Mouse (Mus musculus) testis, adult 10 weeks (tissue): ENCODE data around the gene Pacsin3. TPM values are rescaled to one million over a fixed set of nuclear protein-coding genes. Genes with fewer than 3 reads are reported as not detected.

Experiments used
- polyA plus RNA-seq: library from polyadenylated mRNA; stranded (reverse); fragments of 350-450 nt; fragmentation: Illumina TruSeq; extraction: RNeasy Lipid Tissue Mini Kit (QIAGEN cat#74804); gene quantifications from one replicate; pipeline ENCODE4 v1.2.3, GENCODE M21; 2014; ENCODE audit warnings: low read depth, low replicate concordance

The Pacsin3 gene
- polyA plus RNA-seq, result 0.59 TPM

DNA sequence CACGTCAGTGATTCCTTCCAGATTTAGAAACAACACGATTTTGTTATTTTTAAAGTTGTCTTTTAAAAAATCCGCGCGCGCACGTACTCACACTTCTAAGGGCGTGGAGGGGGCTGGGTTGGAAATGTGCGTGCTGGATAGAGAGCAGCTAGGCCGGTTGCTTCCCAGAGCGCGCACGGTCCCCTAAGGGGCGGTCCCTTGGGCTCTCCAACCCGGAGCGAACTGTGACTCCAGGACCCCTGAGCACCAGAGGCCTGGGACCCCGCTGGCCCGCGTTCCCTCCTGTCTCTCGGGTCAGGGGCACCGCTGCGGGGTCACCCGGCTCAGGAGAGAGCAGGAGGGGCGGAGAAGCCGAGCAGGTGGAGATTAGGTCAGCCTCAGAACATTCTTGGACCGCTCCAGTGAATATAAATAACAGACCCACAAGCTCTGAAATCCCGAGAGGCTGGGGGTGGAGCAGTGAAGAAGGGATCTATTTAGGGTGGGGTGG lies at the start of gene Pacsin3:
Pacsin3 (plus strand) TSS at position 294 of the 490 bp plus-strand sequence.

DNA sequence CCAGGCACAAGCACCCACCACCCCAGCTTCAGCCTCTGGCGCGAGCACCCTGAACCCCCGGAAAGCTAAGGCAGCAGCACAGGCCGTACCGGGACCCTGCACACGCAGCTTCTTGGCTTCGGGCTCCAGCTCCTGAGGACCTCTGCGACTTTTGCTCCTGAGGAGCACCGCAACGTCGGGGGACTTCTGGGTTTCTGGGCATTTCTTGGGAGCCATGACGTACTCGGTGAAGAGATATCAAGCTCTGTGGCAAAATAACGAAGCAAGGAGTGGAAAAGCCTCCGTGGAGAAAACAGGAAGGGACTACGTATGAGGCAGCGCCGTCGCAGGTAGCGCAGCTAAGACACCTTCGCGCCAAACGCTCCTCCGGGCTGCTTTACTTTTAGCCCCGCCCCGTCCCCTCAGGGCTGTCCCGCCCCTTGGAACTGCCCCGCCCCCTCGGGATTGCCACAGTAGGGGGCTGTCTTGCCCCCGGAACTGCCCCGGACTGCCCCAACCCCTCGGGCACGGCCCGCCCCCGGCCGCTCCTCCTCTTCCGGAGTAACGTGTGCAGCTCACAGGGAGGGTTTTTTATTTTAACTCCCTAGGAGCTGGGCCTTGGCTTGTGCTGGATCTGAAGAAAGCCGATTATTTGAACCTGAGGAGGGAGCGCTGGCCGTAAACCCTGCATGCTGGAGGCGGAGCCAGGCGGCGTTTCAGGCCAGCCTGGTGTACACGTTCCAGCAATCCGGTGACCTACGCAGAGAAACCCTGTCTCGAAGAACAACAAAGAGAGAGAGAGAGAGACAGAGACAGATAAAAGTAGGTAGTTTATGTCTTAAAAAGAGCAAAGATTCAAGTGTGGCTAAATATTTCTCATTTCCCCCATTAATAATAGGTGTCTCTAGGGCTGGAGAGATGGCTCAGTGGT lies 18.9 kb upstream of the Pacsin3 start, which contains the start of gene Ddb2:
Ddb2 (minus strand) TSS at position 382 of the 910 bp plus-strand sequence.

DNA sequence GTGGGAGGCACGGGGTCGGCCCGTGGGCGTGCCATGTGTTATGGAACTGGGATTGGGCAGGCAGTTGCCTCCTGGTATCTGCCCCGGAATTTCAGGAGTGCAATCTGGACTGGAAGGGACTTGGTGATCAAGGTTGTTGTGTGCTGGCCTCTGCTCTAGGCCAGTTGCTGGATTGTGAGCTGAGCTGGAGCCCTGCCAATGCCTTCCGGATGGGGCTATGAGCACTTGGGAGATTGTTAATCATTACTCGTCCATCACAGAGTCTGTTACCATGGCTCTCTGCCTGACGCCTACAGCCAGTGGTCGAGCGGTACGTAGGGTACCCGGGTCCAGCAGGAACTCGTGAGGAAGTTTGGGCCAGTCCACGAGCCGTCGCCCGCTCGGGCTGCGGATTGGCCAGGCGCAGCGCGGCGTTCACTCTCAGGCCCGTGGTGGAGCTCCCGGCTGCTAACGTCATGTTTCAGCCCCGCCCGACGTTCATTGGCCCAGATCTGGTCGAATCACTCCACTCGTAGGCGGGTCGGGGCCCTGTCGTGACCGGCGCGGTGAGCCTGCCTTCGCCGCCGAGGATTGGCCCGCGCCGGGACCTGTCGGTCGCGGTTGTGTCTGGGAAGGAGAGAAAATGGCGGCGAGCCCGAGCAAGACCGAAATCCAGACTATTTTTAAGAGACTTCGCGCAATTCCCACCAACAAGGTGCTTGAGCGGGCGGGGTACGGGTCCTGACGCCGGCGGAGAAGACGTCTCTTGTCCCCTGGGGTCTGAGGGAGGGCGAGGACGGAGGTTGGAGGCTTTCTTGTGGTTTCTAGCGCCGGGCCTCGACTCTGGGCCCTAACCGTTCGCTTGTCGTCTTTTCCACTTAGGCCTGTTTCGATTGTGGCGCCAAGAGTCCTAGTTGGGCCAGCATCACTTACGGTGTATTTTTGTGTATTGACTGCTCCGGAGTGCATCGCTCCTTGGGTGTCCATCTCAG lies 9.2 kb downstream of the Pacsin3 start, which contains the start of gene Arfgap2:
Arfgap2 (plus strand) TSS at position 264 of the 971 bp plus-strand sequence.

Other genes with a start within 250 kb of the Pacsin3 start
- gene Rapsn, start 220.3 kb upstream of the Pacsin3 start, polyA plus RNA-seq, result not detected
- gene Psmc3, start 201.9 kb upstream of the Pacsin3 start, polyA plus RNA-seq, result 727 TPM
- 6.5 TPM for gene Slc39a13, start 185.5 kb upstream of the Pacsin3 start, polyA plus RNA-seq
- 1.7 TPM for gene Spi1, start 173.6 kb upstream of the Pacsin3 start, polyA plus RNA-seq
- gene Mybpc3, start 137.8 kb upstream of the Pacsin3 start, polyA plus RNA-seq, result not detected
- 3.1 TPM for gene Madd, start 72.1 kb upstream of the Pacsin3 start, polyA plus RNA-seq
- 0.59 TPM for gene Nr1h3, start 53.1 kb upstream of the Pacsin3 start, polyA plus RNA-seq
- gene Acp2, start 53.1 kb upstream of the Pacsin3 start, polyA plus RNA-seq, result 11.8 TPM
- 16.6 TPM for gene Ddb2, start 19.0 kb upstream of the Pacsin3 start, polyA plus RNA-seq
- 23.0 TPM for gene Arfgap2, start 9.0 kb downstream of the Pacsin3 start, polyA plus RNA-seq
- gene 1110051M20Rik, start 188.8 kb downstream of the Pacsin3 start, polyA plus RNA-seq, result 42.6 TPM
- 0.17 TPM for gene Lrp4, start 201.6 kb downstream of the Pacsin3 start, polyA plus RNA-seq